Mouse (Mus musculus): Measurements from ENCODE around the gene Acpp. TPM values are rescaled to one million over a fixed set of nuclear protein-coding genes. Genes with fewer than 3 reads are reported as not detected.

Acpp gene
- polyA plus RNA-seq, 1 experiment from 2014 or later, result 0.09 TPM

DNA sequence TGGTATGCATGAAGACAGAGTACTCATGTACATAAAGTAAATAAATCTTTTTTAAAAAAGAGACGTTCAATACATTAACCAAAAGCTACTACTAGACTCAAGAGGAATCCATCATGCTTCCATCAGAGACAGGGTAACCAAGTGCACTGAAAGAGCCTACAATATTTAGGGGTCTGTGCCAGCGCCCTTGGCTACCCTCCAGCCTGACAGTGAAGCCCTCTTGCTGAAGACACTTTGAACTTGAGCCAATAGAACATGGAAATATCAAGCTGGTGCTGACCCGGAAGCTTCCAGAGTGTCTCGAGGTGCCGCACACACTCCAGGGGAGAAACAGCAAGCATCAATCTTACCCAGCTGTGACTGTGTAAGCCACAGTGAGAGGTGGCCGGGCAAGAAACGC, 97.4 kb downstream of the Acpp start:
- no peak overlapping the region for H3K9ac ChIP-seq (replicated peaks)
- WGBS, result 95% methylated on average over 7 of the region's 7 CpGs
- H3K27me3 ChIP-seq, result no peaks in the 10 kb centered on the region
- H3K9me3 ChIP-seq, result no peaks in the 10 kb centered on the region
- no peak for ATAC-seq (ENCODE audit: low FRiP score, low read depth)
- H3K4me3 ChIP-seq, result no peak overlapping the region
- H3K36me3 ChIP-seq, result peaks cover 31% of the 10 kb centered on the region
- peaks cover 3% of the 10 kb centered on the region; the same call in 1 of the 2 replicates for H3K4me1 ChIP-seq
- no peak overlapping the region for H3K4me2 ChIP-seq (replicated peaks)
- H3K27ac ChIP-seq (replicated peaks), result no peak overlapping the region

DNA sequence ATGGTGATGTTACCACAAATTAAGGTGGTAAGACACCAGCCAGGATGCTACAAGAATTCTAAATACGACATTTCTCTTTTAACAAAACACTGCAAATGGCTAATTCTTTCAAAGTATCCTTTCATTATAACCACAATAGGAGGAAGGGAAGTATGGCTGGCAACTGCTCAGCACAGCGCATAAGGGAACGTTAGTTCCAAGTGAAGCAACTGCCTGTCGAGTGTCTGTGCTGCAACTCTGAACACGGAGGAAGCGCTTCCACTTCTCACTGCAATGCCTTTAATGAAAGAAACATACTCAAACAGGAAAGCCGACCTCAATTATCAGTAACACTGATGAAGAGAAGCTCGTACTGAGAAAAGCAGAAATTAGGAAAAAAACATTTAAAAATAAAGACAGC, 98.5 kb downstream of the Acpp start:
- Histone ChIP-seq H3K4me3 (no peak overlapping the region), H3K4me1 (peaks cover 3% of the 10 kb centered on the region; the same call in 1 of the 2 replicates), H3K4me2 (replicated peaks) (no peak overlapping the region), H3K27ac (replicated peaks) (no peak overlapping the region), H3K36me3 (peaks cover 32% of the 10 kb centered on the region), H3K27me3 (no peaks in the 10 kb centered on the region), H3K9ac (replicated peaks) (no peak overlapping the region), H3K9me3 (no peaks in the 10 kb centered on the region)
- WGBS, result 94% methylated on average over 8 of the region's 8 CpGs
- no peak for ATAC-seq (ENCODE audit: low FRiP score, low read depth)

Other genes with a start within 250 kb of the Acpp start
- 0.48 and 0.69 TPM in 2 replicates for gene Ackr4, start 210.8 kb downstream of the Acpp start, polyA plus RNA-seq (2016; fragmentation: Nextera tagmentation; extraction: Ambion mirVana)
- gene Dnajc13, start 74.8 kb downstream of the Acpp start, polyA plus RNA-seq (2016; fragmentation: Nextera tagmentation; extraction: Ambion mirVana), result 24.2 and 25.4 TPM in 2 replicates
- 3.8 and 3.9 TPM in 2 replicates for gene Cpne4, start 209.5 kb upstream of the Acpp start, polyA plus RNA-seq (2016; fragmentation: Nextera tagmentation; extraction: Ambion mirVana)